Mouse (Mus musculus) frontal cortex, postnatal 10 days (tissue): ENCODE data around the gene Runx3.

Experiments used
- DNase-seq, 2 experiments: peaks; one replicate each; pipeline ENCODE4 v3.0.0; 2022; ENCODE audit warnings: low spot score in 2 of 2, mixed read lengths in 1 of 2

Runx3 gene

DNA sequence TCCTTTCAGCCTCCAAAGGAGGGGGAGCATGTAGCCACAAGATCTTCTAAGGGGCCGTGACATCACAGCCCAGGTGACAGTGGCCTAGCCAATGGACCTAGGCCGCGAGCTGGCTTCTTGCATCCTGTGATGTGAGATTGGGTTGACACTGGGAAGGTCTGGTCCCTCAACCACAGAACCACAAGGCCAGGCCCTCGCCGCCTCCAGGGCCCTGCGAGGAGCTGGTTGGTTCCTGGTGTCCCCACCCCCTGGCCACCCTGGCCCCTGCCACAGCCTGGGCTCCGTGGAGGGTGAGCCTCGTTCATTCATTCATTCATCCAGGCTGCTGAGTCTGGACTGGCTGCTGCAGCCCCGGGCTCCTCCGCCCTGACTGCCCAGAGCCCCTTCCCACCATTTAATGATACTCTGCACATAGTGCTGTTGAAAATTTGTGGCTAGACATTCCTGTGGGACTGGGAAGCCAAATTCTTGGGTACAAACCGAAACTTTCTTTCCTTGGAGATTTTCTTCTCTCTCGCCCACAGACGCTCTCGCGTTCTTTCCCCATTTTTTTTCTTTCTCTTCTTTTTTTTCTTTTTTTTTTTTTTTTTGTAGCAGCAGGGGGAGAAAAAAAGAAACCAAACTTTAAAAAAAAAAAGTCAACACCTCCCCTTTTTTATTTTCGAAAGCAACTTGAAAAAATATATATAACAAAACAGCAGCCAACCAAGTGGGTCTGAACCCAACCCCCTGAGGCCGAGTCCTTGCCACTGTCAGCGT is at the start of gene Runx3:
Runx3 (plus strand) TSS at position 311 of the 759 bp plus-strand sequence.
- DNase-seq = no peak

DNA sequence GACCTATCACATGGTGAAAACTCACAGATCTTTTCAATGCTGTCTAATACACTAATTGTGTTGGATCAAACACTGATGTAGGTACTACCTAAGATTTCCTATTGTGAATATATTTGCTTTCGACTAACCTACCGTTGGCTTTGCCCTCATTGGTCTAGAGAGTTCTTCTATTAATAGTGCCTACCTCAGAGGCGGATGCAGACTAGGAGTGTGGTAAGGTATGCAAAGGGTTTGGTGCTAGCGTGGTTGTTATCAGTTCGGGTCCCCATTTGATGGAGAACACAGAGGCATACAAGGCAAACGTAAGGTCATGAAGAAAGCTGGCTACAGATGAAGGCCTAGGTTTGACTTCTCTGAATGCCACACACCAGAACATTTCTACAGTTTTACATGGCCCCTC is 47.8 kb upstream of the Runx3 start:
- no peak for DNase-seq

DNA sequence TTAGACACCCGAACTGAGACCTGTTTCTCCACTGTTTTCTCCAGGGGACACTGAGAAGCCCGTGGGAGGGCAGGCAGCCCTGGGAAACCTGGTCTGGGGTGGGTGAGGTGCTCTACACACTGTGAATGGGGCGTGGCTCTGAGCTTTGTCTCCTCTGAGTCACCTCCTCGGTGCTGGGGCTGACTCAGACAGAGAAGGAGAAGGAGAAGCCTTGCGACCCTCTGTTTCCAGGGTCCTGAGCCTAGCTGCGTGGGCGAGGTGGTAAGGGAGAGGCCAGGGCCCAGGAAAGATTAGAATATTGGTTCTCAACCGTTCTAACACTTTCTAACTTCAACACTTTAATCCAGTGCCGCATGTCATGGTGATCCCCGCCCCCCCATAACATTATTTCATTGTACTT is 46.9 kb upstream of the Runx3 start:
- no peak for DNase-seq

DNA sequence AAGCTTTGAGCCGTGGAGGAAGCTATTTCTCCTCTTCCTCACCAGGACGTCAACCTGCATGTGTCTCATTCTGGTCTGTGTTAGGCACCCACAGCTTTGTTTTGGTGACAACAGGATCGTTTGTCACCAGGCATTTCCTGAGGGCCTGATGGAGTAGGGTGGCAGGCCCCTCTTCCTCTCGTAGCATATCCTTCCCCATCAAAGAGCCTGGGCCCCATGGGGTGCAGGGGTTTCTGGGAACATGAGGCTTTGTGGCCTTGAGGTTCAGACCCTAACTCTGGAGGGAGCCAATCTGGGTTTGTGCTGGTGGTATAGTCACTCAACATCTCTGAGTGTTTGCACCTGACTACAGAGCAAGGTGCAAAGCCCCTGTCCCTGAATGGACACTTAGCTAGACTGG is 45.8 kb upstream of the Runx3 start:
- no peak for DNase-seq

DNA sequence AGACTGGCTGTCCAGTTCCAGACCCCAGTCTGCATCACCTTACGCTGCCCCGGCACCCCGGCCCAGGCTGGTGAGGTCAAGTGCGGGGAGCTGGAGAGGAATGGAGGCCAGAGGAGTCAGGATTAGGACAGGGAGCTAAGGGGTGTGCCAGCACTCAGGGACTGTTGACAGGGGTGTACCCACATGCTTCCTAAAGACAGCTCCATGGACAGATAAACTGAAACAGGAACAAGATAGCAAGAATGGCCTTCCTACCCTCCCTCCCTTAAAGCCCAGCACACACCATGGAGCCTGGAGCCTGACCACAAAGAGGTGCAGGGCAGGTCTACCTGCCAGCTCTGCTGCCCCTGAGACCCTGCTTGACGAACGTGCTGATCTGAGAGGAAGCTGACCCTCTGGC is 45.1 kb upstream of the Runx3 start:
- no peak for DNase-seq

DNA sequence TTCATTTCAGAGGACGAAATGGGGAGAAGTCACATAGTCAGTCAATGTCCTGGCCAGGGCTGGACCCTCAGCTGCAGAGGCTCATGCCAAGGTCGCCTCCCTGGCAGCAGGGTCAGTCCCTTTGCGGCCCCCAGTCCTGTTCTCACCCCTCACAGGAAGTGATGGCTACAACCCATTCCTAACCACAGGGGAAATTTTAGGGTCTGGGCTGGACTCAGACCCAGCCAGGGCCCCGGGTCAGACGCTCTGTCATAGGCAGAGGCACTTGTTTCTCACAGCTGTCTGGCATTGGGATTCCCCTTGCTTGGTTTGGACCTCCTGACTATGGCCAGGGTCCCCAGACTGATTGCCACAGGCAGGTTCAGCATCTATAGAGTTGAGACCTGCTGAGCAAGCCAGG is 43.8 kb upstream of the Runx3 start:
- no peak for DNase-seq

DNA sequence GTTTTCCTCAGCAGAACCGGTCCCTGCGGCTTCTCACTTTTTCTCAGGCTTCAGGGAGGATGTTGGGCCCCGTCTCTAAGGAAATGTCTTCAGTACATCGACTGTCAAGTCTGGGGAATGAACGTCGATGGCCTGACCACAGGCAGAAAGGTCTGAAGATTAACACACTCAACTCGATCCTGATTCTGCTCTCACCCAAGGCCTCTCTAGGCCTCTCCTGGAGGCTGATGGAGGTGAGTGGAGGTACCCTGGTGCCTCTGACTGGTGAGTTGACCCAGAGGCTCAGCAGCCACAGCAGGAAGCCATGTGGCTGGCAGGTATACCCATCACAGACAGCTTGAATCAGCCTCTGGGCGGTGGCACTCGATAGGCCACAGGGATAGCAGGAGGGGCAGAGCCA is 43.3 kb upstream of the Runx3 start:
- no peak for DNase-seq

DNA sequence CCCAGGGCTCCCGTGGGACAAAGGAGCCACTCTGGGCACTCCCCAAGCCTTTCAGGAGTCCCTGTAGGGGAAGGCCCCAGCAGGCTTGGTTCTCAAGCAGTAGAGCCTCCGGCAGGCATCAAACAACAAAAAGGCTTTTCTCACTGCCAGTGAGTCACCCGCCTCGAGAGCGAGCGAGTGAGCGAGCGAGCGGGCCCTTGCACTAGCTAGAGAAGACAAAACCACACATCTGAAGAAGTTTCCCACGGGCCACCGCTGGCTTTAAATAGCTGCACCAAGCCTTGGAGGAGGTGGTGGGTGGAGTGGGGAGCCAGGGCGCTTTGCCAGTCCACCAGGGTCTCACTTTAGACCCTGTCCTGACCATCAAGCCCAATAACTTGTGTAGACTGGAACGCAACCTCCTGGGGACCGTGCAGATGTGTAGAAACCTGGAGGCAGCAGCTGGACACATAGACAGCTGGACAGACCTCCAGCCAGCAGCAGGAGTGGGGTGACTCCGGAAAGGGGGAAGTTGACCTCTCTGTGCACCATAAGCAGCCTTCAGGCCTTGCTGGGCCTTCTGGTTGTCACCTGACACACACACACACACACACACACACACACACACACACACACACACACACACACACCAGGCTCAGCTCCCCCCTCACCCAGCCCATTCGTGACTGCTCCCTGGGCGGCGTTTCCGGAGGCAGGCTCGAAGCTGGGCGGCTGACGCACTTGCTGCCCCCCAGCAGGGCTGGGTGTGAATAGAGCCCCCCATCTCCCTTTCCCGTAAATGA is 40.4 kb upstream of the Runx3 start:
- no peak for DNase-seq

DNA sequence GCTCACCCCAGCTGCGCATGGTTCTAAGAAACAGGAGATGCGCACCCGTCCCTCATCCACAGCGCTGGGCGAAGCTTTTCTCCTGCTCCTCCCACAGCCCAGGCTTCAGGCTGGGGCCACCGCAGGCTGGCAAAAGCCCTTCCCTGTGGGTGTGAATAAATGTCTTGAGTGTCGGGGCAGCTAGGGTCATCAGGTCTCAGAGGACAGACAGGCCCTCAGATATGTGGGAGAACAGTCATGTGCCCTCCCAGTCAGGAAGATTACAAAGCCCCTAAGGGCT is 39.9 kb upstream of the Runx3 start:
- DNase-seq = no peak

DNA sequence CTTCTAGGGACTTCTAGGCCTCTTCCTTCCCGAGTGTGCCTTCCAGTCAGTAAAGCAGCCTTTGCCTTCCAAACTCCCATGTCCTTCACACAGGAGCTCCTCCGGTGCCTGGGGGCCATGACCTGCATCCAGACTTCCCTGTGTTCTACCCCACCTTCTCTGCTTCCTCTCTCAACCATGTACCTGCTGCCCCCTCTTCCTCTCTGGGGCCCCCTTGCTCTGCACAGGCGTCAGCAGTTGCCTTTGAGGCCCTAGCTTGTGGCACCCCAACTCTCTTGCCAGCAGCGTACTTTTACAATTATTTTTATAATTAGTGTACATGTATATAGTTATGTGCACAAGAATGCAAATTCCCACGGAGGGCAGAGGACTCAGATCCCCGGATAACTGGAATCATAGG is 37.4 kb upstream of the Runx3 start:
- no peak for DNase-seq

DNA sequence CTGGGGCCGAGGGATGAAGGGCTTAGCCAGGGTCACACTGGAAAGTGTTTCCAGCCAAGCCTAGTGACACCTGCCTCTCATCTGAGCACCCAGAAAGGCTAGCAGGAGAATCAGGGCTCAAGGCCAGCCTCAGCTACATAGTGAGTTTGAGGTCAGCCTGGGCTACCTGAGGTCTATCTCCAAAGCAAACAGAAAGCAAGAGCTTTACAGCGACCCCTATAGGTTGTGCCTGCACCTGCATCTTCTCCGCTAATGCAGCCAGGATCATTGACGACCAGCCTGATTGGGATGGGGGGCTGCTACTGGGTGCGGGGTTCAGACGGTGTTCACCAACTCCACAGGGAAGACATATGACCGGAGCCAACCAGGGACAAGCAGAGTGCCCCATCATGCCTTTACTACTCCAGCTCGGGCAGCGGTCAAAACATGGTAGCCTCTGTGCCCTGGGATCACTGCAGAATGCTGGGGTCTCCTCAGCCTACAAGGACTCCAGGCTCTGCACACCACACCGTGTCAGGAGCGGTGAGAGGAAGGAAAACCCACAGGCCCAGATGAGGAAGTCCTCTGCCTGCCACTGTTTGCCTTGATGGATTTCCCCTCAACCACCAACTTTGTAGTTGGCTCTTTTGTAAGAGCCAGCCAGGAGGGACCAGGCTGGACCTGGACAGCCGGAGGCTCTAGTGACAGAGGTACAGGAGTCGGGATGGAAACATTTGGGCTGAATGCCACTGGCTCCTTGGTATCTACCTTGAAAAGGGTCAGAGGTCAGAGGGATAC is 35.2 kb upstream of the Runx3 start:
- no peak for DNase-seq

DNA sequence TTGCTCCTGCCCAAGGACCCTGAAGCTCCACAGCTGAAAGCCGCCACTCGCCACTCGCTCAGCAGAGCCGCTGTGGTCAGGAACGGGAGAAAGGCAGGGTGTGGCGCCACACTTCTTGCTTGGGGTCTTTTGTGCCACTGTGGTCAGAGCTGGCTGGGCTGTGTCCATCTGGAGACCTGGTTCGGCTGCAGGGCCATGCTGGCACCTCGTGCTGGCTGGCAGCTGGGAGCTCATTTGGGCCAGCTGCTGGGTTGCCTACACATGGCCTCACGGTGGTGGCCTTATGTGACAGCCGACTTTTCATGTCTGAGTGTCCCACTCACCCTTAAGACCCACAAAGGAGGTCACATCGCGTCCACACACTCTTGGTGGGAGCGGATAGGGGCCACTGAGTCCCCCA is 29.8 kb upstream of the Runx3 start:
- no peak for DNase-seq

DNA sequence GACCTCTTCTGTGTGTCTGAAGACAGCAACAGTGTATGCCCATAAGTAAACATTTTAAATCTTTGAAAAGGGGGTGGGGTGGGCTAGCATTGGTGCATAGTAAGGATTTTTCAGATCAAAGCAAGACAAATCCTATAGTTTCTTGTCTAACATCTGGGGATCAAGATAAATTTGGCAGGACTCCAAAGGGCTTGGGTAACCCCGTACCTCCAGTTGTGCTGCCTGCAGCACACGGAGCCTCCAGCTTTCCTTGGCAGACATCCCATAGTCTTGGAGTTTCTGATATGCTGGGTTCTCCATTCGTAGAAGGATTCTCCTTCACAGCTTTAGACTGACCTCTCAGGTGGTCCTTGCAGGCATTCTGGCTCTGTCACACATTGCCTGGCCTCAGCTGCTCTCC is 27.6 kb upstream of the Runx3 start:
- DNase-seq = no peak

DNA sequence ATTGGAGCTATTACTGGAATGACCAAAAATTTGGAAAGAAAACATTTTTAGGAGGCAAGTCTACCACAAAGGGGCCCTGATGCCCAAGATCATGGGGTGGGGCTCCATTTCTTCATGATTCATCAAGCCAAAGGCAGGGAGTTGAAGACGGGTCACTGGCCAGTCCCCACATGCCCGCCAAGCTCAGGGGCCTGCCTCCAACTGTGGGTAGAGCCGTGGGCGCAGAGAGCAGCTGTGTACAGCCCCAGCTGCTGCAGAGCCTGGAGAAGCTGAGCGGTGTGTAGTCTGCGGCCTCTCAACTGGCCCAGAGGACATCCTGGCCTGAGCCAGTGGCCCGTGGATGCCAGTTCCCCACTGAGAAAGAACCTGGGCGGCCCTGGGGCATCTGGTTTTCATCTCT is 24.8 kb upstream of the Runx3 start:
- DNase-seq = no peak

DNA sequence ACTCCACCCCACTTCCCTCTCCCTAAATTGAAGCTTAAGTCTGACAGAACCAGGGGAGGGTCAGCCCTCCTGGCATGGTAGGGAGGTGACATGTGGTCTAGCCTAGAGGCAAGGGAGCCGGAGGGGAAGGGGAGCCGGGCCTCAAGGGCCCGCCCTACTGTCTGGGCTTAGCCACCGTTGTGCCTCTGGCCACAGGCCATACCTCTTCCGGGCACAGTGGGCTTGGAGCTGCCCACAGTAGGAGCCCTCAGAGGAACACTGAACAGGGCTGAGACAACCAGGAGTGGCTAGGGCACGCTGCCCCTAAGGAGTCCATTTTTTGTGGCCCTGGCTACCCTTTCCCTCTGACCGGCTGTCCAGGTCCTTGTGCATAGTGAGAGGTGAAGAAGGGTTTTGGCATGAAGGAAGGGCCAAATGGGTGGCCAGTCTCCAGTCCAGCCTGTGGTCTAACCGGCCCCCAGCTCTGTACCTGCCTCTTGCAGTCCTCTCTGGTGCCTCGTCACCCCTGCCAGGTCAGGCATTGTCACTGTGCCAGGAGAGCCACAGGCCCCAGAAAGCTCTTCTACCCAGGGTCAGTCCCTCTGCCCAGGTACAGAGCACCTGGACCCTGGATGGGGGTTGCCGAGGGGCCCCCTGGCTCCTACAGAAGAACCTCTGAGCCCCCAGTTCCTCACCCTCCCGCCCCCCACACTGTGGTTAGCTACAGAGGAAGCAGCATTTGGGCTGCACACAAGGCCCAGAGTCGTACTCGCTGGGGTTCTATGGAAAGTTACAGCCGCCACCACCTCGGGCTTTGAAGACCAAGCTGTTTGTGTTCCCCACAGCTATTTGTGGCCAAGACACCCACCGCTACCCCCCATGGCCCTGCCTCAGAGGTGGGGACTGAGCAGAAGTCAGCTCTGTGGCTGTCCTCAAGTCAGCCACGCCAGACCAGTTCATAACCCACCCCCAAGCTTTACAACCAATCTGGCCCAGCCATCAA is 22.3 kb upstream of the Runx3 start:
- no peak for DNase-seq

DNA sequence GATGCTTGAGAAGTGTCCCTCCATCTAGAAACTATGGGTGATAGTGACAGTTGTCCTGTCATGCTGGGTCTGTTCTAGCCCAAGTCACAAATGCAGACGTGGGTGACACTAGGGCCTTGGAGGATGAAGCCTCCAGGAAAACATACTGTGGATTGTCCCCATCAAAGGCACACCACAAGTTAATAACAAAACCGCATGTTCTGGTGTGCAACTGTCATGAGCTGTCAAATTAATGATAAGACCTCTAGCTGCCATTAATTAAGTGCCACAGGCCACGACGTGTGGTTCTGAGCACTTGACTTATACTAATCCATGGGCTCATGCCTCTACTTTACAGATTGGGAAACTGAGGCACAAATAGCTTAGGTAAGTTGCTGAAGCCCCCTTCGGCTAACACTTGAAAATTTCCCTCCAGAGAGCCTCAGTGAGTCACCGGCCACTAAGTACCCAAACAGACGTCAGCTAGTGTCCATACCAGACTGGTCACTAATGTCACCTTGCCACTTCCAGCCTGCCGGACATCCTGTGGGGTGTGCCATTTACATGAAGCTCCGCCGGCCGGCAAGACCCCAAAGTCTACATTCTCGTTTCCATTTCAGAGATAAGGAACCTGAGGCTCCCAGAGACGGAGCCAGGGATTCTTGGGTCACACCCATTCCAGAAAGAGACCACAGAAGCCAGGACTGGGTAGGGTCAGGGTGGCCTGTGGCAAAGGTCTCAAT is 18.3 kb upstream of the Runx3 start:
- no peak for DNase-seq

DNA sequence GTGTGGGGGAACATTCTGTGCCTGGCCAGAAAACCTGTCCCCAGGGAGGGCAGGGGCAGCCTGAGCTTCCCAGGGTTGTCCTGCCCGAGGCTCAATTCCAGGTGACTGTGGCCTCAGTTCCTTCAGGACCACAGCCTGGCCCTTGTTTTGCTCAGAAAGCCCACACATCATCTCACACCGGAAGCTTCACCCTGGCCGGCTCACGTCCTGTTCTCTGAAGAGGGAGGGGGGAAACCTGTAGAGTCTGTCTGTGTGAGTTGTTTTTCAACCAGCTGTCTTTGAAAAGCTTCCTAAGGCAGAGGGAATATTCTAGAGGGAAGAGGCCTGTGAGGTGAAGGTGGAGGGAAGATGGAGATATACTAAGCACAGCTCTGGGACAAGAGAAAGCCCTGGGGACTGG is 17.7 kb upstream of the Runx3 start:
- DNase-seq = no peak

DNA sequence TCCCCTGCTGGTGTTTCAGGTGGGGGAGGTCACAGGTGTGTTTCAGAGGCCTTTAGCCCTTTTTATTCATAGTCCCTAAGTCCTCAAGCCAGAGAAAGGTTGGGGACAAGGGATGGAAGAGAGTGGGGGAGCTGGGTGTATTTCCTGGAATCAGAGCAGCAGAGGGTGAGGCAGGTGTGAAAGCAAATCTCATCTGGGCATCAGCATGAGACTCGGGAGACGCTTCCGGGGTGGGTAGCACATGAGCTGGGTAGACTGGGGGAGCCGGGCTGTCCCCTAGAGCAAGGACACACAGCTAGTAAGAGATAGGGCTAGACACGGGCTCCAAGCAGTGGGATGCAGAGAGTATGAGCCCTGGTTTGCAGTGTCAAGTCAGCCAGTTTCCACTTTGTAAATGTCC is 16.7 kb upstream of the Runx3 start:
- no peak for DNase-seq

DNA sequence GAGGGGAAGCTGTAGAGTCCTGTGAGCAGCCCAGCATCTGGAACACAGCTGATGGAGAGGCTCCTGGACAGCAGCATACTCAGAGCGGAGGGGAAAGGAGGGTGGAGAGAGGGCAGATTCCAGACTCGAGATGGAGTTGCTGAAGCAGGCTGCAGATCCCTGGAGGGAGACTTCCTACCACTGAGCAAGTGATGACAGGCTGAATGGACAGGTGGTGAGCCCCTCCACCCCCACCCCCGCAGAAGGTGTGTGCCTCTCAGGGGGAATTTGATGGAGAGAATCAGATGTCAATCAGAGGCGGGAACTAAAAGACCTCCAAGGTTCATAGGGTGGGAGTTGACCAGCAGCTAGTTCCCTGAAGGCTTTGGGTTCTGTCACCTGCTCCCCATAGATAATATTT is 13.5 kb upstream of the Runx3 start:
- no peak for DNase-seq

DNA sequence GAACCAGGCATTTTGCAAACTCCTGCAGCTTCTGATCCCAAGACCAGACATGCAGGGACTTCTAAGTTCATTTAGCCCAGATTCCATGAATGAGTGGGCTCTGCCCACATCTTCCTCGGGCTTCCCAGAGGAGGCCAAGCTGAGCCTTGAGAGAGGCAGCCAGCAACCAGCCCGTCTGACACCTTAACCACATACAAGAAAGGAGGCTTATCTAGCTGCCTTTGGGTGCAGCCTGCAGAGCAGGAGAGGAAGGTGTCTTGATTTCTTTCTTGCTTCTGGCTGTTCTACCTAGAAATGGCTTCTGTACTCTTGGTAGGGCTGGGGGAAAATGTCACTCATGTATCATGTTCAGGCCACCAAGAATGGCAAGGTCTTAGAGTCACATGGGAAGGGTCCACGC is 11.8 kb upstream of the Runx3 start:
- DNase-seq = no peak

DNA sequence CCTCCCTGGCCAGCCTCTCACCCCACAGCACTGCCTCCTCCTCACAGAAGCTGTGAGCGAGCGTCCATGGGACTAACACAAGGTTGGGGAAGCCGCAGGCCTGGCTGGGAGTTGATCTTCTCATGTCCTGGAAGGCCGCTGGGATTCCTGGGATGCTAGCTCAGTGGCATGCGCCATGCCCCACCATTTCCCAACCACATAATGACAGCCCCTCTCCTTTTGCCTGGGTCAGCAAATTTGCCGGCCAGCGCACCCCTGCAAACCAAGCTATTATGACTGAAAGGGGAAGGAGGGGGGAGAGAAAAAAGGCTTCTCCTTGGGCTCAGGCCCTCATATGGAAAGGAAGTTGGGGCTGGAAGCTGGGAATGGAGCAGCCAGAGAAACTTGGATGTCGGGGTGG is 6.8 kb upstream of the Runx3 start:
- DNase-seq = no peak
